Mouse (Mus musculus) embryonic facial prominence, embryonic 11.5 days (tissue): ENCODE measurements around the gene Zfp704. TPM values are rescaled to one million over a fixed set of nuclear protein-coding genes. Genes with fewer than 3 reads are reported as not detected.

Experiments used
- ATAC-seq: fragments of 200-750 bp; cut with Nextera tagmentation; replicated peaks from 2 replicates; pipeline ENCODE4 v1.8.0; 2017; ENCODE audit warnings: low read depth; ENCODE audit not compliant: insufficient number of reproducible peaks, low FRiP score, low TSS enrichment
- DNase-seq: peaks from one replicate; pipeline ENCODE4 v3.0.0-alpha.2; 2015; ENCODE audit warnings: low spot score
- H3K27ac ChIP-seq: fragments of 300-500 bp; sonication (generic); replicated peaks from 2 replicates; pipeline ENCODE4 v1.5.1; 2014; ENCODE audit warnings: mild to moderate bottlenecking, low read depth, low read length, control low read depth
- H3K27me3 ChIP-seq: fragments of 300-500 bp; sonication (generic); 2 replicates; pipeline ENCODE4 v1.6.1; 2014; ENCODE audit warnings: mild to moderate bottlenecking, low read length, moderate library complexity, mixed read lengths; ENCODE audit not compliant: control insufficient read depth, insufficient read depth
- H3K36me3 ChIP-seq: fragments of 300-500 bp; sonication (generic); replicated peaks from 2 replicates; pipeline ENCODE4 v1.6.1; 2014; ENCODE audit warnings: low read depth, mild to moderate bottlenecking, low read length, moderate library complexity, mixed read lengths; ENCODE audit not compliant: control insufficient read depth, insufficient read depth
- H3K4me1 ChIP-seq: fragments of 300-500 bp; sonication (generic); 2 replicates; pipeline ENCODE4 v1.6.1; 2014; ENCODE audit warnings: low read length, mixed read lengths; ENCODE audit not compliant: control insufficient read depth, insufficient read depth
- H3K4me2 ChIP-seq: fragments of 300-500 bp; sonication (generic); 2 replicates; pipeline ENCODE4 v1.6.1; 2014; ENCODE audit warnings: low read depth, mild to moderate bottlenecking, control low read depth, low read length, moderate library complexity
- H3K4me3 ChIP-seq: fragments of 300-500 bp; sonication (generic); 2 replicates; pipeline ENCODE4 v1.5.1; 2014; ENCODE audit warnings: low read depth, low read length, control low read depth
- H3K9ac ChIP-seq: fragments of 300-500 bp; sonication (generic); replicated peaks from 2 replicates; pipeline ENCODE4 v1.6.1; 2014; ENCODE audit warnings: mild to moderate bottlenecking, control low read depth, low read length
- H3K9me3 ChIP-seq: fragments of 300-500 bp; sonication (generic); replicated peaks from 2 replicates; pipeline ENCODE4 v1.6.1; 2016; ENCODE audit warnings: mild to moderate bottlenecking, low read length, inconsistent platforms, mixed read lengths; ENCODE audit not compliant: control insufficient read depth
- WGBS: fragments of 180-500 bp; shearing (Covaris S2); extraction: QIAGEN DNeasy Blood & Tissue Kit; methylation state at CpG from one replicate; pipeline ENCODE4 v1.1.7; 2014; 5-methylcytosine and 5-hydroxymethylcytosine counted together
- polyA plus RNA-seq: library from polyadenylated mRNA; unstranded; fragments of >200 nt; fragmentation: Nextera tagmentation; extraction: Ambion mirVana; gene quantifications from 2 replicates; pipeline ENCODE4 v1.2.1, GENCODE M21; 2014

The Zfp704 gene
- polyA plus RNA-seq, 1 experiment from 2014 or later, result 6.9 TPM

DNA sequence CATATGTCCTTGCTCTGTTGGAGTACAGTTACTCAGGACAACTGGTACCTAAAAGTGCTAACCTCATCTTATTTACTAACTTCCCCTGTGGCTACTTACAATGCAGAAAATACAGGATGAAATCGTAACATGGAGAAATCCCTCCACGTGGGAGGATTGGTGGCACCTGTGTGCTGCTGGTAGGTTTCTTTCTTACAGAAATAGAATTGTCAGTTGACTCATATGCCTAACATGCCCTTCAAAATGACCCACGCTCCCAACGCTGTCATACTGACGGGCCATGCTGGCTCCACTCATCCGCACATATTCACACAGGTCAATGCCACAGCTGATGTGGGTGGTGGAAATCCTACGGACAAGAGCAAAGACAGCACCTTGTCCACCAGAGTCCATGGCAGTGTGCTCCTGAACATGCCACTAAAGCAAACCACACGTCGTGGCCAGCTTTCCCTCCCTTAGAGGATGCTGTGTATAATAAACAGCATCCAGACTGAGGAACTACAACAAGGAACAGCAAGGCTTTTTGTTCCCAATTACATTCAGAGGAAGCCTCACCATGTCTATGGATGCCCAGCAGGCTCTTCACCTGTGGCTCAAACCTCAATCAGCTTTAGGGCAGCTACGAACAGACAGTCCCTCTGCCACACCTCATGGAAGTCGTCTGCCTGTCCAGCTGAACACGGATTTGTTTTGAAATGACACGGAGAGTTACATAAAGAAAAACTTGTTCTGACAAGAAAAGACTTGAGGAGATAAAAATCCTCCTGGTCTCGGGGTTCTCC is 175.3 kb downstream of the Zfp704 start:
- no peak for ATAC-seq
- Histone ChIP-seq H3K4me3 (no peak overlapping the region), H3K9ac (no peak overlapping the region), H3K27me3 (no peaks in the 10 kb centered on the region), H3K9me3 (no peaks in the 10 kb centered on the region), H3K4me2 (no peak overlapping the region), H3K4me1 (no peaks in the 10 kb centered on the region), H3K27ac (no peak overlapping the region), H3K36me3 (no peaks in the 10 kb centered on the region)
- DNase-seq, result no peak
- 90% methylated on average over 14 of the region's 14 CpGs for WGBS

DNA sequence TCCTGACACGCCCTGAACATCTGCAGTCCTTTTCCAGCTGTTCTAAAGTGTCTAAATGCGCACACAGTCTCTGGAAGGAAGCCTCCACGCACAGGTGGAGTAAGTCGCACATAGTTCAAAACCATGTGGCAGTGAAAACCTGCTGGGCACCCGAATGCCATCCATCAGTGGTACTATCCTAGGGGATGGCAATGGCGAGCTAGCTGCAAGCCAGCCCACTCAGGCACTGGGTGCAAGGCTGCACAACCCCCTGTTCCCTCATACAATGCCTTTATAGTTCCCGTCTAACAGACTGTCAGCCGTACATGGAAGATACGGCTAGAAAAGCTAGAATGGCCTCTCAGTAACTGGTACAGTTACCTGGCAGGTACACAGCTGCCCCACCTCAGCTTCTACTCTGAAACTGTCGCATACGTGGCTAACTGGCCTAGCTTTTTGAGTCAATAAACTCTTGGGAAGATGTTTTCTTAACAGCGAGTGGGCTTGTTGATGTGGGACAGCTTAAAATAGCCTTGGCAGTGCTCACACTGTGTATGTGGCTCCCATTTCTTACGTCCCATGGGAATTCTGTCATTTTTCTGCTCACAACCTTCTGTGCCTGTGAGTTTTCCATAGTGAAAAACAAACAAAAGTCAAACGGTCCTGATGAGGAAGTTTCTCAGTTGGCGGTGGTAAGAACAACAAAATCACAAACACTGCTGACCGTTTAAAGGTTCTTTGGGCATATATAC is 176.9 kb downstream of the Zfp704 start:
- no peaks in the 10 kb centered on the region for H3K4me1 ChIP-seq
- WGBS, result 83% methylated on average over 16 of the region's 16 CpGs
- no peak overlapping the region for H3K4me2 ChIP-seq
- no peak overlapping the region for H3K27ac ChIP-seq
- H3K9ac ChIP-seq, result no peak overlapping the region
- DNase-seq (no peak), ATAC-seq (no peak)
- H3K27me3 ChIP-seq, result no peaks in the 10 kb centered on the region
- no peaks in the 10 kb centered on the region for H3K36me3 ChIP-seq
- no peaks in the 10 kb centered on the region for H3K9me3 ChIP-seq
- no peak overlapping the region for H3K4me3 ChIP-seq

DNA sequence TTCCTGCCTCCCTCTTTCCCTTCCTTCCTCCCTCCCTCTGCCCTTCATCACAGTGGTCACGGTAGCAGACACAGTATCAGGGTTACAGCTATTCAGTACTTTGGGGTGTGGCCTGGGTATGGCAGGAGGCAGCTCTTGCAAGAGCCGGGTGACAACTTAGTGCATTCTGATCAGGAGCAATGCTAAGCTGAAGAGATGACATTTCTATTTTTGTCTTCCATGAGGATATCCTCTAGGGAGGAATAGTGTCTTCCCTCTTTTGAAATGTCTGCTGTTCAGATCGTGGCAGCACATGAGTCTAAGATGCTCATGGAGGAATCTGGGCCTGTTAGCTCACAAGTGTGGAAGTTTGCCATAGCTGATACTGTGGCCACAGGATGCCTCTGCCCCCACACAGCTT is 177.7 kb downstream of the Zfp704 start:
- 88% methylated on average over 3 of the region's 3 CpGs for WGBS
- Histone ChIP-seq H3K36me3 (no peaks in the 10 kb centered on the region), H3K9ac (no peak overlapping the region), H3K27me3 (no peaks in the 10 kb centered on the region), H3K4me2 (no peak overlapping the region), H3K4me1 (no peaks in the 10 kb centered on the region), H3K9me3 (no peaks in the 10 kb centered on the region), H3K27ac (no peak overlapping the region), H3K4me3 (no peak overlapping the region)
- DNase-seq (no peak), ATAC-seq (no peak)

DNA sequence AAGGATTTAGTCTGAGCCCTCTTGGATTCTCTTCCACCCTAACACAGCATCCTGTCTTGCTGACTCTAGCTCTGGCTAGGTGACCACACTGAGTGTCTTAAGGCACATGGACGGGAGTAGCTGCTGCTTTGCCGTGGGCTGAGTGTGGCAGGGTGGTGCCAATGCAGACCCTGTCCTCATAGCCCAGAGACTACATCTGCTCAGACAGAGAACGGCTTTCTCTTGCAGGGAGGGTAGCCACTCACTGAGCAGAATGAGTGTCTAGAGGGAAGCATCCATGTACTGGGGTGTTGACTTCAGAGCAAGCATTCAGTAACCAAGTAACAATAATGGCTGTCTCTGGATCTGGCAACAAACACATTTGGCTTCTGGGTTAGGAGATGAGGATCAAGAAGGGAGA is 179.9 kb downstream of the Zfp704 start:
- Histone ChIP-seq H3K9me3 (no peaks in the 10 kb centered on the region), H3K9ac (no peak overlapping the region), H3K4me2 (no peak overlapping the region), H3K27ac (no peak overlapping the region), H3K36me3 (no peaks in the 10 kb centered on the region), H3K4me3 (no peak overlapping the region), H3K27me3 (no peaks in the 10 kb centered on the region), H3K4me1 (no peaks in the 10 kb centered on the region)
- 87% methylated on average over 3 of the region's 3 CpGs for WGBS
- DNase-seq, result no peak
- no peak for ATAC-seq

DNA sequence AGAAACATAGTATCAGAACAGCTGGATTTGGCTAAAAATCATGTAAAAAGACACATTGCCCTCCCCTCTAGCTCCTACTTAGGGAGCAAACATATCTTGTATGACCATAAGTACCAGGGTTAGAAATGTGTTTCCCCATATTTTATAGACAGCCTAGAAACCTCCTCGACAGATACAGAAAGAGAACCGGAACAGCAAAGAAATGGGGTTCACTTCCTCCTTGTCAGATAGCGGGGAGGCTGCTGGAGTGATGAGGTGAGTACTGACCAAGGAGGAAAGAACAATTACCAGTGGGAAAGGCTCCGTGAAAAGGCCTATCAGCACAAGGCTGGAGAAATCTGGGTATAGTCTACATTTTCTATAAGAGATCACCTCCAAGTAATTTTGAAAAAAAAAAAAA is 182.1 kb downstream of the Zfp704 start:
- Histone ChIP-seq H3K27me3 (no peaks in the 10 kb centered on the region), H3K4me1 (no peaks in the 10 kb centered on the region), H3K27ac (no peak overlapping the region), H3K4me3 (no peak overlapping the region), H3K4me2 (no peak overlapping the region), H3K9ac (no peak overlapping the region), H3K9me3 (no peaks in the 10 kb centered on the region), H3K36me3 (no peaks in the 10 kb centered on the region)
- 90% methylated on average over 4 of the region's 4 CpGs for WGBS
- ATAC-seq (no peak), DNase-seq (no peak)

DNA sequence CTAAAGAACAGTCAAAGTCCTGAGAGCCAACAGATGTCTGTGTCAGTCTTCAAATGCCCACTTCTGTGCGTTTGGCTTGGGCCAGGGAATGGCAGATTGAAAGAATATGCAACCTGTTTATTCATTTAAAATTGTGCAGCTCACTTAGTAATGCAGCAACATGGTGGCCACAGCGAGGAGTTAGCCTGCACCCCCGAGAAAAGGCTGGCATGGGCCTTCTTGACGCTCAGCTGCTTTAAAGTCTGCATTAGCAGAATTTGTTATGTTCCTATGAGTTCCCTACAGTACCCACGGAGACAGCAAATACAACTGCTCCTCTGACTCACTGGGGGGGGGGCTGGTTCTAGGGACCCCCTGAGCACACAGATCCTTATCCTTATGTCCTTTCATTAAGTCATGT is 184.2 kb downstream of the Zfp704 start:
- ATAC-seq (no peak), DNase-seq (no peak)
- Histone ChIP-seq H3K9me3 (no peaks in the 10 kb centered on the region), H3K4me2 (no peak overlapping the region), H3K4me3 (no peak overlapping the region), H3K36me3 (no peaks in the 10 kb centered on the region), H3K27ac (no peak overlapping the region), H3K9ac (no peak overlapping the region), H3K4me1 (no peaks in the 10 kb centered on the region), H3K27me3 (no peaks in the 10 kb centered on the region)
- WGBS, result 90% methylated on average over 5 of the region's 5 CpGs

DNA sequence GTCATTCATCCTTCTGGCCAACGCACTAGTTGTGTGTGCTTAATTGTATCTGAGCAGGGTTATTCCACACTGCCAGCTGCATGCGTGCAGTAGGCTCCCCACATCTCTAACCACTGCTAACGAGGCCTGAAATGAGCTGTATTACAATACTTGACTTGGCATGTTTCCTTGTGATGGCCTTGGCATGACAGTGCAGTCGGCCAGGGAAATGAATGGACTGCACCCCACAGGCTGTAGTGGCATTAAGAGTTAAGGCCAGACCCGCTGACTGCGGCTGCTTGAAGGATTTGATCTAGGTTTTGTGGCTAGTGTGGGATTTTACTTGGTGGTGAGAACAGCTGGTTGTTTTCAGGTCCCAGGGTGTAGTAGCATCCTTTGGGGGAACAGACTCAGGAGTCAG is 185.2 kb downstream of the Zfp704 start:
- 88% methylated on average over 6 of the region's 6 CpGs for WGBS
- ATAC-seq (no peak), DNase-seq (no peak)
- Histone ChIP-seq H3K4me3 (no peak overlapping the region), H3K27me3 (no peaks in the 10 kb centered on the region), H3K9ac (no peak overlapping the region), H3K27ac (no peak overlapping the region), H3K36me3 (no peaks in the 10 kb centered on the region), H3K9me3 (no peaks in the 10 kb centered on the region), H3K4me2 (no peak overlapping the region), H3K4me1 (no peaks in the 10 kb centered on the region)

DNA sequence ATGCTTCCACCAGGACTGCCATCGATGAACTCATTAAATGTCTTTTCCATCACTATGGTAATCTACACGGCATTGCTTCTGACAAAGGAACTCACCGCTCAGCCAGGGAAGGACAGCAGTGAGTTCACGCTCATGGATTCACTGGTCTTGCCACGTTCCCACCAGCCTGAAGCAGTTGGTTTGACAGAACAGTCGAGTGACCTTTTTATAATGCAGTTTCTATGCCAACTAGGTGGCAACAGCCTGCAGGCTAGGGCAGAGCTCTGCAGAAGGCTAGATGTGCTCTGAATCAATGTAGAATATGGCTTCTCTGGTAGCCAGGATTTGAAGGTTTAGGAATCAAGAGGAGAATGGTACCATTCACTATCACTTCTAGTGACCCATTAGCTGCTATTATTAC is 186.2 kb downstream of the Zfp704 start:
- DNase-seq (no peak), ATAC-seq (no peak)
- WGBS, result 94% methylated on average over 6 of the region's 6 CpGs

More for the DNA sequence above, 186.2 kb downstream of the Zfp704 start:
- Histone ChIP-seq H3K27ac (no peak overlapping the region), H3K9ac (no peak overlapping the region), H3K9me3 (no peaks in the 10 kb centered on the region), H3K4me1 (no peaks in the 10 kb centered on the region), H3K4me3 (no peak overlapping the region), H3K36me3 (no peaks in the 10 kb centered on the region), H3K4me2 (no peak overlapping the region), H3K27me3 (no peaks in the 10 kb centered on the region)
